Mouse (Mus musculus): Measurements from ENCODE around the gene Zmym6.

Gene Zmym6

GRCm38 (mm10) chr4:127125834-127126463, 48.8 kb downstream of the Zmym6 start:
- peak; percentile 78 to 88 for DNase-seq

GRCm38 (mm10) chr4:127134687-127135086, 57.5 kb downstream of the Zmym6 start:
- DNase-seq, result no peak

- no peak for DNase-seq
Observed at GRCm38 (mm10) chr4:127137591-127137990, 60.4 kb downstream of the Zmym6 start.

DNA sequence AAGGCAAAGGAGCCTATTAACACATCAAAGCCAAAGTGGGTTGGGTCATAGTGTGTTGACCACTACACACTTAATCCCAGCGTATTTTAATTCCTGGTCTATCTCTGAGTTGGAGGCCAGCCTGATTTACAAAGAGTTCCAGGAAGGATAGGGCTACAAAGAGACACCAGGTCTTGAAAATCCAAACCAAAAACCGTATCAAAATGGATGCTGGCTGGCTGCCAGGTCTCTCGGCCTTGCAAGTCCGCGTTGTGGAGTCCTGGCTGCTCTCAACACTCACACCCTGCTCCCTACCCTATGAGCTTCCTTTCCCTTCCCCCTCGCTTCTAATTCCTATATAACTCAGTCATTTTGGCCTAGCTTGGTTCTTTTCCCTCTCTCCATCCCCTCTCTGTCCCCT, 61.3 kb downstream of the Zmym6 start:
- no peak for DNase-seq

GRCm38 (mm10) chr4:127150031-127150430, 72.8 kb downstream of the Zmym6 start:
- DNase-seq, result no peak

DNA sequence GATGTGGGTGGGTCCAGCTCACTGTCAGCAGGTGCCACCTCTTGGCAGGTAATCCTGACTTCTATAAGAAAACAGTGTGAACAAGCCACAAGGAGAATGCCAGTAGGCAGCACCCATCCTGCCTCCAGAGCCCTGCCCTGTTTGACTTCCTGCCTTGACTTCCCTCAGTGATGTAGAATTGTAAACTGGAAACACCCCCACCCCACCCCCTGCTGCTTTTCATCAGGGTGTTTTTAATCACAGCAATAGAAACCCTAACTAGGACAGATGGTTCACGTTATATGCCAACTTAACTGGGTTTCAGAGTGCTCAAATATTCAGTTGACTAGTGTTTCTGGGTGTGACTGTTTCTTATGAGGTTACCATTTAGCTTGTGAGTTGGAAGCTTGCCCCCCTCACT, 76.2 kb downstream of the Zmym6 start:
- no peak for DNase-seq

DNA sequence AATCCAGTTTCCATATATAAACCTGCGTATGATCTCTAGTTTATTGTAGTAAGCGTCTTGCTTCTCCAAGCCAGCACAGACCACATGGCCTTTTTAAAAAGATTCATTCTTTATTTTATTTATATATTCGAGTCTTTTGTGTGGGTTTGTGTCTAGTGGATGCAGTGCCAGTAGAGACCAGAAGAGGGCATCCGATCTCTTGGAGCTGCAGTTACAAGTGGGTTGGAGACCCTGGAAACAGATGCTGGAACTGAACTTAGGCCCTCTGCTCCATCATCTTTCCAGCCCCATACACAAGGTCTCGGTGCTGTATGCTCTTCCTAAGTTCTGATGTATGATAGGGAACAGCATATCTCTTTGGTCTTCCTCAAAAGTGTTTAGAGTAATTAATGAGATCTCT, 78.6 kb downstream of the Zmym6 start:
- no peak for DNase-seq

- DNase-seq, result no peak
Observed at GRCm38 (mm10) chr4:127157746-127158145, 80.6 kb downstream of the Zmym6 start.

GRCm38 (mm10) chr4:127163926-127164325, 86.7 kb downstream of the Zmym6 start:
- no peak for DNase-seq

DNA sequence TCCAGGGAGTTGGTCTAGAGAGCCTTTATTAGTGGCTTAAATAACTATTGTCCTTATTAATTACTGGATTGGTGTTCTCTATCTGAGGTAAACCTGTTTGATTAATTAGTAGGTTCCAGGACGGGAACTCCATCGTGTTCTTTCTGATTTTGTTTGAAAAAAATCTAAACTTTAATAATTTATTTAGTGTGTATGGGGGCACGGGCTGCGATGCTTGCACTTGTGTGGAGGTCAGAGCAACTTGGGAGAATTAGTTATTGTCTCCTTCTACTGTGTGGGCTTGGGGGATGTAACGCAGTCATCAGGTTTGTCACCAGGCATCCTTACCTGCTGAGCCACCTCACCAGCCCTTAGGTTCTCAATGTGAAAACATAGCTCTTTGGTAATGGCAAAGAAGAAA, 89.9 kb downstream of the Zmym6 start:
- no peak for DNase-seq

DNA sequence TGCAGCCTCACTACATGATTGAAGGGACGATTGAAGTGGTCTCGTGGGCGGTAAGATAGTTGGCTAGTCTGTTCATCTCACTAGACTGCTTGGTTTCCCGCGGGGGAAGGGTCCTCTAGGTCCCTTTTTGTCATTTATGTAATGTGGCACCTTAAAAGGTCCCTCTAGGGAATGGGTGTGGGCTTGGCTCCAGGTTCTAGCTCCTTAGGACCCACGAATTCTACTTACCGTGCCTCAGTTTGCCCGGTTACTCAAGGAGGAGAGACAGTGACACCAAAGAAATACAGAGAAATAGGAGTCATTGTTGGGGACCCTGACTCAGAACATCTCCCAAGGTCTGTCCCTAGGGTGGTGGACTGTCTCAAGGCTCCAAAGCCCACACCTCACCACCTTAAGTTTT, 90.5 kb downstream of the Zmym6 start:
- no peak for DNase-seq

GRCm38 (mm10) chr4:127168211-127168913, 91.2 kb downstream of the Zmym6 start:
- peak in 1 of 2 experiments; percentile 8 for DNase-seq

GRCm38 (mm10) chr4:127168914-127169345, 91.7 kb downstream of the Zmym6 start, which contains the start of gene Dlgap3:
TSS of gene Dlgap3 (plus strand) at chr4:127169204.
- DNase-seq, result no peak

DNA sequence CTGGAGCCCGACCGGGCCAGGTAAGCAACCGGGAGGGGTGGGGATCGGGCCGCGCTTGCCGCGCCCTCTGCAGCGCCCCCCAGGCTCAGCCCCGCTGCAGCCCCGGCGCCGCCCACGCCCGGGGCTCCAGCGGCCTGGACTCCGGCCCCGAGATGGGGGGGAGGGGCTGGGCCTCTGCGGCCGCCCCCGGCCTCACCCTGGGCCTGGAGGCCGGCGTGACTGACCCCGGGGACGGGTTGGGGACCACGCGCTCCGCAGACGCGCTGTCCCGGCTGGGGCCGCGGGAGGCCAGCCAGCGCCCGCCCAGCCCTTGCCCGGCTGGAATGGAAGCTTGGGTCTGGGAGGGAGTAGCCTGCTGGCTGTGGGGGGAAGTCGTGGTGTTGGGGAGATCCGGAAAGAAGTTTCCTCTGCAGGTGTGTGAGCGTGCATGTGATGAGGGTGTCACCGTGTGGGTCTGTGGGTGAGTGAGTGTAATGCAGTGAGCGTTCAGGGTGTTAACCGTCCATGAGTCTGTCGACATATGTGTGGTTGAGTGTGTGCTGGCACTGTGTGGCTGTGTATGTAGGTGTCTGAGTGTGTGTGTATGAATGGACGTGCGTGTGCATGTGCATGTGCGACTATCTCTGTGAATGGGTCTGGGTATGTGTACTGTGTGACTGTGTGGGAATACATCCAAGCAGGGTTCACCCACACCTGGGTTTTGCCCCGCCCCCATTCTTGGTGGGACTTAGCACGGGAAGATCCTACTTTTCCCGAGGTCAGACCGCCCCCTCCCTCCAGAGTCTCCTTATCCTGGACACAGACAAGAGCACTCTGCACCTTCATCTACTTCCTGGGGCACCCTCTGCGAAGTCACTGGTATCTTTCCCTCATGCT, 92.4 kb downstream of the Zmym6 start:
- DNase-seq, result no peak

GRCm38 (mm10) chr4:127170866-127171265, 93.7 kb downstream of the Zmym6 start:
- no peak for DNase-seq

GRCm38 (mm10) chr4:127171341-127171905, 94.2 kb downstream of the Zmym6 start:
- DNase-seq, result no peak

GRCm38 (mm10) chr4:127172119-127172518, 94.9 kb downstream of the Zmym6 start:
- no peak for DNase-seq

- DNase-seq, result no peak
Observed at GRCm38 (mm10) chr4:127172614-127173013, 95.4 kb downstream of the Zmym6 start.

DNA sequence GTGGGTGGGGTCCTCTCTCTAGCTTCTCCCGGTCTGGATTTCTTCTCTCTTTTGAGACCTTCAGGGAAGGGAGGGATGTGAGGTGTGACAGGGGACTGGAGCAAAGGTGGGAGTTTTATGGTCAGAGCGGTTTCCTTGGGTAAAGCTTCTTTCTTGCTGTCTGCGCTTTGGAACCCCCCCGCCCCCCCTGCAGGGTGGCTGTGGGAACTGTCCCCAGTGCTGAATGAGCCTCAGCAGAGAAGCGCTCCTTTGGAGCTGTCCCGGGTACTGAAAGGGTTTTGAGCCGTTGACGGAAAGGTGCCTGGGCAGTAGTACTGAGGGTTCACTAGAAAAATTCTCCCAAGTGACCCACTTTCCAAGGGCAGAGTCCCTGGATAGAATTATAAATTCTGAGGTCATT, 96.3 kb downstream of the Zmym6 start:
- DNase-seq, result peak; percentile 20 to 59

Measured in kidney, adult 8-10 months (tissue).